Mouse (Mus musculus): Measurements from ENCODE around the gene Strip1. TPM values are rescaled to one million over a fixed set of nuclear protein-coding genes. Genes with fewer than 3 reads are reported as not detected.
"Not testable (repeated sequence)": the region's sequence is repeated elsewhere in the genome, so short reads cannot be mapped to it uniquely, and the experiment has no call there.

Gene Strip1
- polyA plus RNA-seq, 1 experiment from 2014 or later = 131 TPM

GRCm38 (mm10) chr3:107656151-107656550 is 24.7 kb upstream of the Strip1 start:
- WGBS = 97% methylated on average over 2 of the region's 2 CpGs
- Histone ChIP-seq H3K4me3 (ENCODE audit: low read length) (no peak overlapping the region), H3K9ac (ENCODE audit: low read depth, low read length) (no peak overlapping the region)

DNA sequence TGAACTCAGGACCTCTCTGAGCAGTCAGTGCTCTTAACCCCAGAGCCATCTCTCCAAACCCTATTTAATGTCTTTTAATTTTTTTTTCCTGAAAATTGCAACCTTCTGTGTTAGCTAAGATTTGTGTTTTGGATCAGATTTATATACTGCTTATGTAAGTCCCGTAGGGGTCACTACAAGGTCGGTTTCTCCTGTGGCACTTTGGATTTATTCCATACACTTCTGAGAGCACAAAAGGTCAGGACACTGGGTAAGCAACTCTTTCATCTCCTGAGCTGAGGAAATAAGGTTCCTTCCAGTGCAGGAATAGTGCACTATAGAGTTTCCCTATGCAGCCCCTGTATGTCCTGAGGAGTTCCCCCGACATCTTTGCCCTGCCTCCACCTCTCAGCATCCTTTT is 24.0 kb upstream of the Strip1 start:
- ATAC-seq = no peak
- 79% methylated on average over 3 of the region's 3 CpGs for WGBS

More at GRCm38 (mm10) chr3:107656151-107656550, 24.7 kb upstream of the Strip1 start:
- Histone ChIP-seq H3K4me1 (ENCODE audit: control insufficient read depth, insufficient read depth, low read depth, low read length) (no peaks in the 10 kb centered on the region), H3K4me2 (ENCODE audit: low read length) (no peak overlapping the region), H3K9me3 (ENCODE audit: control insufficient read depth, low read length) (no peaks in the 10 kb centered on the region), H3K27ac (ENCODE audit: low read depth, low read length) (no peak overlapping the region), H3K27me3 (replicated peaks; ENCODE audit: control insufficient read depth, insufficient read depth, low read length) (no peaks in the 10 kb centered on the region), H3K36me3 (ENCODE audit: control insufficient read depth, insufficient read depth, low read length) (peaks cover 17% of the 10 kb centered on the region; the same call in 1 of the 2 replicates)
- ATAC-seq = 0 out of 2 replicates have a peak, but pooled peaks have one; percentile 21

DNA sequence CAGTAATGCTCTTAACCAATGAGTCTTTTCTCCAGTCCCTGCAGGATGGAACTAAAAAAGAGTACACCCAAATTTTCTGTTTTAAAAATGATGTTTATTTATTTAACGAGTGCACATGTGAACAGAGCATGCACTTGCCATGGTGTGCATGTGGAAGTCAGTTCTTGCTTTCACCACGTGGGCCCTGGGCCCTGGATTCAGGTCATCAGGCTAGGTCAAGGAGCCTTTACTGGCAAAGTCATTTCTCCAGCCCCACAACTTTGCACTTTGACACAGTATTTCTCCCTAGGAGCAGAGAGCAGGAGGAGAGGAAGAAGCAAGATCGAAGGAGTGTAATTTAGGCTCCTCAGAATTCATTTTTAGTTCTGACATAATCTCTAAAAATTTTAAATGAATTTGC is 23.4 kb upstream of the Strip1 start:
- Histone ChIP-seq H3K4me1 (ENCODE audit: control insufficient read depth, insufficient read depth, low read depth, low read length) (no peaks in the 10 kb centered on the region), H3K4me2 (ENCODE audit: low read length) (no peak overlapping the region), H3K9me3 (ENCODE audit: control insufficient read depth, low read length) (no peaks in the 10 kb centered on the region), H3K9ac (ENCODE audit: low read depth, low read length) (no peak overlapping the region), H3K36me3 (ENCODE audit: control insufficient read depth, insufficient read depth, low read length) (peaks cover 7% of the 10 kb centered on the region; the same call in 1 of the 2 replicates), H3K27ac (ENCODE audit: low read depth, low read length) (no peak overlapping the region), H3K4me3 (ENCODE audit: low read length) (no peak overlapping the region), H3K27me3 (replicated peaks; ENCODE audit: control insufficient read depth, insufficient read depth, low read length) (no peaks in the 10 kb centered on the region)
- ATAC-seq = no peak
- 80% methylated on average over 3 of the region's 3 CpGs for WGBS

More for the DNA sequence above, 24.0 kb upstream of the Strip1 start:
- H3K4me2 ChIP-seq (ENCODE audit: low read length) = no peak overlapping the region
- H3K9me3 ChIP-seq (ENCODE audit: control insufficient read depth, low read length) = no peaks in the 10 kb centered on the region
- H3K4me1 ChIP-seq (ENCODE audit: control insufficient read depth, insufficient read depth, low read depth, low read length) = no peaks in the 10 kb centered on the region
- no peak overlapping the region for H3K4me3 ChIP-seq (ENCODE audit: low read length)
- no peak overlapping the region for H3K9ac ChIP-seq (ENCODE audit: low read depth, low read length)
- H3K27ac ChIP-seq (ENCODE audit: low read depth, low read length) = no peak overlapping the region
- peaks cover 11% of the 10 kb centered on the region; the same call in 1 of the 2 replicates for H3K36me3 ChIP-seq (ENCODE audit: control insufficient read depth, insufficient read depth, low read length)
- no peaks in the 10 kb centered on the region for H3K27me3 ChIP-seq (replicated peaks; ENCODE audit: control insufficient read depth, insufficient read depth, low read length)

GRCm38 (mm10) chr3:107652968-107653367 is 21.5 kb upstream of the Strip1 start:
- no peaks in the 10 kb centered on the region for H3K27me3 ChIP-seq (replicated peaks; ENCODE audit: control insufficient read depth, insufficient read depth, low read length)
- 97% methylated on average over 3 of the region's 3 CpGs for WGBS
- no peak overlapping the region for H3K4me2 ChIP-seq (ENCODE audit: low read length)
- no peak overlapping the region for H3K27ac ChIP-seq (ENCODE audit: low read depth, low read length)
- no peak overlapping the region for H3K4me3 ChIP-seq (ENCODE audit: low read length)
- H3K4me1 ChIP-seq (ENCODE audit: control insufficient read depth, insufficient read depth, low read depth, low read length) = no peaks in the 10 kb centered on the region
- no peaks in the 10 kb centered on the region for H3K36me3 ChIP-seq (ENCODE audit: control insufficient read depth, insufficient read depth, low read length)
- no peak for ATAC-seq
- H3K9ac ChIP-seq (ENCODE audit: low read depth, low read length) = no peak overlapping the region
- no peaks in the 10 kb centered on the region for H3K9me3 ChIP-seq (ENCODE audit: control insufficient read depth, low read length)

GRCm38 (mm10) chr3:107650276-107650675 is 18.8 kb upstream of the Strip1 start:
- H3K9me3 ChIP-seq (ENCODE audit: control insufficient read depth, low read length); H3K9ac ChIP-seq (ENCODE audit: low read depth, low read length); ATAC-seq; H3K4me2 ChIP-seq (ENCODE audit: low read length); H3K4me3 ChIP-seq (ENCODE audit: low read length); H3K4me1 ChIP-seq (ENCODE audit: control insufficient read depth, insufficient read depth, low read depth, low read length); H3K36me3 ChIP-seq (ENCODE audit: control insufficient read depth, insufficient read depth, low read length); H3K27ac ChIP-seq (ENCODE audit: low read depth, low read length); H3K27me3 ChIP-seq (replicated peaks; ENCODE audit: control insufficient read depth, insufficient read depth, low read length): not testable (repeated sequence)
- WGBS = 78% methylated on average over 5 of the region's 5 CpGs

DNA sequence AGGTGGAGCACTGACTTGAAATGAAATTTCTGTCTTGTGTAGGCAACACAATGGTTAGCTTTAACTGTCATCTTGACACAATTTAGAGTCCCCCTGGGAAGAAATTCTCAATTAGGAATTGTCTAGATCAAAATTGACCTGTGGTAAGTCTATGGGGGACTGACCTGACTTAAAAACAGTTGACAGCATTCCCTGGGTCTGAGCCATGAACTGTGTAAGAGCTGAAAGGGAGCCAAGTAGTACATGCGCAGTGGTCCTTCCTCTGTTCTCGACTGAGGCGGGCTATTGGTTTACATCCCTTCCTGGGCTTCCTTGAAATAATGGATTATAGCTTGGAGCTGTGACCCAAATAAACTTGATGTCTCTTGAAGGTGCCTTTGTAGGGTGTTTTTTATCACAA is 15.5 kb upstream of the Strip1 start:
- Histone ChIP-seq H3K4me3 (ENCODE audit: low read length) (no peak overlapping the region), H3K4me2 (ENCODE audit: low read length) (no peak overlapping the region), H3K4me1 (ENCODE audit: control insufficient read depth, insufficient read depth, low read depth, low read length) (no peaks in the 10 kb centered on the region), H3K9me3 (ENCODE audit: control insufficient read depth, low read length) (no peaks in the 10 kb centered on the region), H3K36me3 (ENCODE audit: control insufficient read depth, insufficient read depth, low read length) (no peaks in the 10 kb centered on the region), H3K27ac (ENCODE audit: low read depth, low read length) (no peak overlapping the region), H3K27me3 (replicated peaks; ENCODE audit: control insufficient read depth, insufficient read depth, low read length) (no peaks in the 10 kb centered on the region), H3K9ac (ENCODE audit: low read depth, low read length) (no peak overlapping the region)
- ATAC-seq = no peak
- WGBS = 80% methylated on average over 3 of the region's 3 CpGs

DNA sequence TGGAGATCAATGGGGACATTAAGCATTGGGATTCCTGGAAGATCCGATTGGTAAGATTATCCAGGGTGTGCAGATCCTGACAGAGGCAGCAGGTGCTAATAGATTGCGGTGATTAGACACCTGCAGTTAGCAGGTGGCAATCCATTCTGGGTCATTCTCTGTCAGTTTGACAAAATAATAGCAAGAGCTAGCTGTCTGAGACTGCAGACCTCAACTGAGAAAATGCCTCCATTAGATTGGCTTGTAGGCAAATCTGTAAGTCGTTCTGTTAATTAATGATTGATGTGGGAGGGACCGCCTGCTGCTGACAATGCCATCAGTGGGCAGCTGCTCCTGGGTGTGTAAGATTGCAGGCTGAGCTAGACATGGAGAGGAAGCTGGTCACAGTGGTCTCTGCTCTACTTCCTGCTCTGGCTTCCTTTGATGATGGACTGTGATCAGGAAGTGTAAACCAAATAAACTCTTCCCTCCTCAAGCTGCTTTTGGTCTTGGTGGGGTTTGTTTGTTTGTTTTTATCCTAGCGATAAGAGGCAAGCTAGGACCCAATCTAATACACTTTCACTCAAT is 6.2 kb upstream of the Strip1 start:
- H3K27me3 ChIP-seq (replicated peaks; ENCODE audit: control insufficient read depth, insufficient read depth, low read length) = no peaks in the 10 kb centered on the region
- no peak overlapping the region for H3K9ac ChIP-seq (ENCODE audit: low read depth, low read length)
- H3K36me3 ChIP-seq (ENCODE audit: control insufficient read depth, insufficient read depth, low read length) = no peaks in the 10 kb centered on the region
- WGBS = 46% methylated on average over 5 of the region's 5 CpGs
- no peak overlapping the region for H3K4me2 ChIP-seq (ENCODE audit: low read length)
- no peak for ATAC-seq
- no peaks in the 10 kb centered on the region for H3K9me3 ChIP-seq (ENCODE audit: control insufficient read depth, low read length)
- H3K4me1 ChIP-seq (ENCODE audit: control insufficient read depth, insufficient read depth, low read depth, low read length) = no peaks in the 10 kb centered on the region
- no peak overlapping the region for H3K27ac ChIP-seq (ENCODE audit: low read depth, low read length)
- no peak overlapping the region for H3K4me3 ChIP-seq (ENCODE audit: low read length)

GRCm38 (mm10) chr3:107636236-107636635 is 4.7 kb upstream of the Strip1 start:
- Histone ChIP-seq H3K4me3 (ENCODE audit: low read length) (no peak overlapping the region), H3K4me1 (ENCODE audit: control insufficient read depth, insufficient read depth, low read depth, low read length) (no peaks in the 10 kb centered on the region), H3K27ac (ENCODE audit: low read depth, low read length) (no peak overlapping the region), H3K36me3 (ENCODE audit: control insufficient read depth, insufficient read depth, low read length) (no peaks in the 10 kb centered on the region), H3K4me2 (ENCODE audit: low read length) (no peak overlapping the region), H3K9ac (ENCODE audit: low read depth, low read length) (no peak overlapping the region), H3K9me3 (ENCODE audit: control insufficient read depth, low read length) (no peaks in the 10 kb centered on the region), H3K27me3 (replicated peaks; ENCODE audit: control insufficient read depth, insufficient read depth, low read length) (no peaks in the 10 kb centered on the region)
- 82% methylated on average over 3 of the region's 3 CpGs for WGBS
- no peak for ATAC-seq

DNA sequence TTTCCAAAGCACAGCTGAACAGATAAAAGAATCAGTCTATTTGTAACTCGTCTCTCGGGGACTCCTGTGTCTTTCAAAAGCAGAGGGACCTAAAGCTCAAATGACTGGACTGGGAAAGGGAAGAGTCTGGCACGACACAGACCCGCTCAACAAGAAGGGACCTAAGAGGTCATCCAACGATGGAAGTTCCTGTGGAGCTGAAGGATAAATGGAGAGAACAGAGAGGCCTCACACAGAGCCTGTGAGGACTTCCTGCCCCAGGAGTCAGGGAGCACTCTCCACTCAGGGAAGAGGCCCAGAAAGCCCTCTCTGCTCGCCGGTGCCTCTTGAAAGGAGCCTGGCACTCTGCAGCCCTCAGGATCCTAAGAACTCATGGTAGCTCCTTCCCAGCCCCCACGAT is 4.3 kb upstream of the Strip1 start:
- H3K9ac ChIP-seq (ENCODE audit: low read depth, low read length) = no peak overlapping the region
- no peak overlapping the region for H3K4me3 ChIP-seq (ENCODE audit: low read length)
- H3K4me2 ChIP-seq (ENCODE audit: low read length) = no peak overlapping the region
- 59% methylated on average over 8 of the region's 8 CpGs for WGBS
- H3K27me3 ChIP-seq (replicated peaks; ENCODE audit: control insufficient read depth, insufficient read depth, low read length) = no peaks in the 10 kb centered on the region
- H3K27ac ChIP-seq (ENCODE audit: low read depth, low read length) = no peak overlapping the region
- no peaks in the 10 kb centered on the region for H3K36me3 ChIP-seq (ENCODE audit: control insufficient read depth, insufficient read depth, low read length)
- ATAC-seq = no peak
- H3K9me3 ChIP-seq (ENCODE audit: control insufficient read depth, low read length) = no peaks in the 10 kb centered on the region
- no peaks in the 10 kb centered on the region for H3K4me1 ChIP-seq (ENCODE audit: control insufficient read depth, insufficient read depth, low read depth, low read length)

- H3K9me3 ChIP-seq (ENCODE audit: control insufficient read depth, low read length) = no peaks in the 10 kb centered on the region
- no peaks in the 10 kb centered on the region for H3K27me3 ChIP-seq (replicated peaks; ENCODE audit: control insufficient read depth, insufficient read depth, low read length)
- no peak overlapping the region for H3K27ac ChIP-seq (ENCODE audit: low read depth, low read length)
- H3K36me3 ChIP-seq (ENCODE audit: control insufficient read depth, insufficient read depth, low read length) = no peaks in the 10 kb centered on the region
- no peak for ATAC-seq
- peaks cover 11% of the 10 kb centered on the region for H3K4me1 ChIP-seq (ENCODE audit: control insufficient read depth, insufficient read depth, low read depth, low read length)
- 90% methylated on average over 9 of the region's 9 CpGs for WGBS
- H3K9ac ChIP-seq (ENCODE audit: low read depth, low read length) = no peak overlapping the region
- no peak overlapping the region for H3K4me3 ChIP-seq (ENCODE audit: low read length)
- no peak overlapping the region for H3K4me2 ChIP-seq (ENCODE audit: low read length)
Measured at GRCm38 (mm10) chr3:107633906-107634305, 2.4 kb upstream of the Strip1 start.

Data from hindbrain, embryonic 16.5 days (tissue).